Mouse (Mus musculus) kidney, adult 2 months (tissue): ENCODE results near the gene Tnnt1.

Experiments
- CTCF ChIP-seq: fragments of 200-500 bp; conservative IDR thresholded peaks from 2 replicates; pipeline ENCODE4 v1.5.1; 2011; ENCODE audit warnings: low read depth, mild to moderate bottlenecking, control low read depth, low read length, moderate library complexity, mixed read lengths; ENCODE audit not compliant: insufficient read depth, insufficient read length
- POLR2A ChIP-seq: fragments of 200-500 bp; IDR thresholded peaks from one replicate; pipeline ENCODE4 v1.6.1; 2011; ENCODE audit warnings: low read depth, low read length, control low read depth

GRCm38 (mm10) chr7:4502421-4503090, 13.6 kb downstream of the Tnnt1 start:
- no peak for TF ChIP-seq POLR2A
- TF ChIP-seq CTCF = no peak
